Mouse (Mus musculus): ENCODE data around the gene Asic1.

Asic1 gene

DNA sequence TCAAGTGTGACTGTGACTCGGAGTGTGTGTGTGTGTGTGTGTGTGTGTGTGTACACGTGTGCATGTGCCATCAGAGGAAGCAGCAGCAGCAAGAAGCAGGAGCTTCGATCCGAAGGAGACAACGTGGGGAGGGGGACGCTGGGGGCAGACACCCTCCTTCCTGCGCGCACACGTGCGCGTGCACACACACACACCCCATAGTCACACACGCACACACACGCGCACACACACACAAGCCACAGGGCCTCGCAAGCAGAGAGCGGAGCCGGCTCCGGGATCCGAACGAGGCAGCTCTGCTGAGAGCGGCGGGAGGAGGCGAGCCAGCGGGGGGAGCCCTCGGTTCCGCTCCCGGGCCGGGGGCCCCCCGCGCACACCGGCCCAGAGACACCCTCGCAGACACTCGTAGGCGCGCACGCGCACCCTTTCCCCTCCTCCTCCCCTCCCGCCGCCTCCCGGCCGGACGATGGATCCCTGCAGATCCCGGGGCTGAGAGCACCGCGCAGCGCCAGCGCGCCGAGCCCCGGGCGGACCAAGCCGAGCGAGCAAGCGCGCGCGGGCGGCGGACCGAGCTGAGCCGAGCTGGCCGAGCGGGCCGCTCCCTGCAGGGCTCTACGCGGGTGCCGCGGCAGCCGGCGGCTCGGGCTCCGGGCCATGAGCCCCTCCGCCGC is at the start of gene Asic1:
Asic1 (plus strand) TSS at position 215 of the 668 bp plus-strand sequence.
- in situ Hi-C loops (cut with MseI, MboI), result no loop called here

DNA sequence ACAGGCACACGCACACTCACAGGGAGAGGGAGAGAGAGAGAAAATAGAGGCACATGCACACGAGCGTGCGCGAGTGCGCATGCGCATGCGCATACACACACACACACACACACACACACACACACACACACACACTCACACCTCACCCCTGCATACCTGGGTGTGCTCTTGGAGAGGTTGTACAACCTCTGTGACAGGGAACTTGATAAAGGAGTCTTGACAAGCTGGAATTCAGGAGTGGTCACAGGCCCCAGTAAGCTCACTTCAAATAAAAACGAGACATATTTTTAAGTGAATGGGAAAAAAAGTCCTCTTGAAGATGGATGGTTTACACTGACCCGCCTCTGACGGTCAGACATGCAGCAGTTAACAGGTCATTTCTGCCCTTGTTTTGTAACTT is 48.1 kb upstream of the Asic1 start:
- in situ Hi-C loops (cut with MseI, MboI), result no loop called here

DNA sequence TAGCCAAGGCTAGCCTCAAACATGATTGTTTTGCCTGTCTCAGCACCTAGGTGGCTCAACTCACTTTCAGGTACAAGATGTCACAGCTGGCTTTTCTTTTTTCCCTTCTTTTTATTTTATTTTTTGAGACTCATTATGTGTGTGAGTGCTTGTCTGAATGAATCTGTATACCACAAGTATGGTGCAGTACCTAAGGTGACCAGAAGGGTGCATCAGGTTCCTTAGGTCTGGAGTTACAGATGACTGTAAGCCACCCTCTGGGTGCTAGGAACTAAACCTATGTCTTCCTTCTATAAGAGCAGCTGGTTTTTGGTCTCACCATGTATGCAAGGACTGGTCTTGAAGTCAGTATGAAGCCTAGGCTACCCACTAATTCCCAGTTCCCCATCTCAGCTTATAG is 38.5 kb upstream of the Asic1 start:
- in situ Hi-C loops (cut with MseI, MboI), result no loop called here

DNA sequence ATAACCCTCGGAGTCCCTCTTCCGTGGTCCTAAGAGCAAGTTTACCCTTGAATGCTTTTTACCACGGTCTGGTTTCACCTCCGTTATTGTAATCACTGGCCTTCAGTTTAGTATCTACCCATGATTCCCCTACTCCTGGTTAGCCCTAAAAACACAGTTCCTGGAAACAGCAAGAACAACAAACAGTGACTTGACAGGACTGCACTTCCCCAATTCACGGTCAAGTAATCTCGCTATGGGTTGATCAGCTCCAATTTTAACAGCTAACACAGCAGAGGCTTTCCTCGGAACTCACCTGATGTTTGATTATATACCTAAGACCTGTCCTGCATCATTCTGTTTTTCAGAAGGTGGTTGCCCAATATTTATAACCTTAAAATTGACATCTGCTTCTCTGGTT is 35.5 kb upstream of the Asic1 start:
- in situ Hi-C loops (cut with MseI, MboI), result no loop called here

DNA sequence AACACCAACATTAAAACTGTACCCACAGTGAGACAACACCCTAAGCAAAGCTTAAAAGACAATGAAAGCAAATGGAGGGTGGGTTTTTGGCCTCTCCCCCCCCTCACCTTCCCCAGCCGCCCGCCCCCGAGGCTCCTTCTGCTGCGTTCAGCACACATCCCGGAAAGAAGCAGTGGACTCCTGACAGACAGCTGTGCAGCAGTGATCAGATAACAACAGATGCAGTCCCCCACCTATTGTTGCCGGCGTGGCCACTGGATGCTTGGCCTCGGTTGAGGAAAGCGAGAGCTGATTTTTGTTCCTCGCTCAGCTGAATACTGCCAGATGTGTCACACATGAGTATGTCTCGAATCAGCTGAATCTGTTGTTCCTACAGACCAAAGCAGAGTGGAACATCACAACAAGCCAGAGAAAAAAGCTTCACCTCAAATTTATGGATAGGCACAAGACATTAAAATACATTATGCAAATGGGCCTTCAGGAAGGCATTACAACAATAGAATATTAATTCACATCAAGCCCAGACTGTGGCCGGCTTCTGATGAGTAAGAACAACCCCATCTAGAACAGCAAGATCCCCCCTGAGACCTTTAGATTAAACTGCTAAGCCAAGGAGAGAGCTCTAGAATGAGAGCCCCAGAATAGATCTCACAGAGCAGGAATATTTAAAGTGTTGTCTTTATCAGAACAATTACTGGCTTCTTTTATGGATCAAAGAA is 32.6 kb upstream of the Asic1 start:
- in situ Hi-C loops (cut with MseI, MboI), result no loop called here

DNA sequence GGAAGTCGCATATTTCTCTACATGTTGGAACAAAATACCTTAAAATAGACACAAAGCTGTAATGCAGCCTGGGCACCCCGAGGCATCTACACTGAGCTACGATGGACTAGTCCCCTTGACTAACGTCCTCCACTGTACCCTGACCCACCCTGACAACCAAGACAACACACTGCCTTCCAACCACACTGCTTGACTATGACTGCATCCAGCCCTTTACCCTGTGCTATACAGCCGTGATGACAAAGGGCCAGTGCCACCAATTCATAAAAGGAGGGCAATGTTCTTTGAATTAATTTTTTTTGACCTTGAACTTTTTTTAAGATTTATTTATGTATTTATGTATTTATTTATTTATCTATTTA is 32.1 kb upstream of the Asic1 start:
- in situ Hi-C loops (cut with MseI, MboI), result no loop called here

DNA sequence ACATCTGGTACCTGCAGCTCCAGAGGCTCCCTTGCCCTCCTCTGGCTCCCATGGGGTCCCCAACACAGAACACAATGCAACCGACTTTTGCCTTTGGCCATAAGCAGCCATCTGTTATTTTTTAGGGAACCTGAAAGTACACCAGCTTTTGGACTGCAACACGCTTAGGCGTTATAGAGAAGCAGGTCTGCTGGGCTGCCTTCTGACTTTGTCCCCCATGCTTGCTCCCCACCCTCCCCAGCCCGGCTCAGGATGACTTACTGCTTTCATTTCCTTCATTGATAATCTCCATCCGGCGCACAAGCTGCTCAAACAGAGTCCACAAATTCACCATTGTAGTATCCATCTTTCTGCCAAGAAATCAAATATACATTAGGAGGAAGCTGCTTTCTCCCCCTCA is 27.5 kb upstream of the Asic1 start:
- in situ Hi-C loops (cut with MseI, MboI), result no loop called here

DNA sequence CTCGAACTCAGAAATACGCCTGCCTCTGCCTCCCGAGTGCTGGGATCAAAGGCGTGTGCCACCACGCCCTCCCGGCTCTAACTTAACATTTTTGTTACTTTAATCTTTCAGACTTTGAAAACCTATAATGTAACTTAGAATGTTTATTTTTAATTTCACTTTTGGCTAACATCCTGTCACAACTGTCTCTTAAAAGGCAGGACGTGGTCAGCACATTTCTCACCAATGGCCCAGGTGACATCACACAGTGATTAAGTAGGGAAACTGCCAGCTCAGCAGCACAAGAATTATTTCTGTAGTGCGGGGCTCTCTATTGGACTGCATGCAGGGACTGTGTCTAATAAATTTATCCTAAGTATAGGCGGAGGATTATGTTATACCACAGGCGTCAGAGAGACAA is 26.3 kb upstream of the Asic1 start:
- in situ Hi-C loops (cut with MseI, MboI), result no loop called here

DNA sequence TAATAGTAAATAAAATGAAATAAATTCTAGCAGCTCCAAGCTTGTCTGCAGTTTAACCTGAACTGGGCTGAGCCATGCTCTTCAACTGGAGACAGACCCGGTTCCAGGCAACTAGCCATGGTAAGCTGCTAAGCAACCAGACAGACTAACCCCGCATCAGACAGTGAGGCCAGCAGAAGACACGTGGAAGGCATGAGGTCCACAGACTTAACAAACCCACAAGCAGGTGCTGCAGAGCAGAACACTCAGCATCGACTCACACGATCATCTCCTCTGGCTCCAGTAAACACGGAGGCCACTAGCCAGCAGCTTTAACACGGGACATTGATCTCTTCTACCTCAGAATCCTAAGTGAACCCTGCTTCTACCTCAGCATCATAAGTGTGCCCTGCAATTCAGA is 25.4 kb upstream of the Asic1 start:
- in situ Hi-C loops (cut with MseI, MboI), result no loop called here

DNA sequence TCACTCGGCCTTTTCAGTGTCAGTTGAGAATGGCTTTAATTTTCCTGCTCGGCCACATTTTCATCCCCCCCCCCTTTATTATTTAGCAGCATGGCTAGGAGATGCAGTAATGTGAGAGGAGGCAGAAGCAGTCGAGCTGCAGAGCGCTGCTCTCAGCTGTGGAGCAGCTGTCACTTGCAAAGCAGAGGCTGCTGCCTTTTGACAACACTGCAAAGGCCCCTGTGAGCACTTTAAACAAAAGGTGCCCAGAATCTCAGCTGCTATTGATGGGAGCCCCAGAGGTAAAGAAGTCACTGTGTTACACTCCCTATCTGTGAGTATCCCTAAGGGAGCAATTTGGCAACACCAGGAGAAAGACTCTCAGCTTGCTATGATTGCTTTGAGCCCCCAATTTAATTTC is 21.8 kb upstream of the Asic1 start:
- in situ Hi-C loops (cut with MseI, MboI), result no loop called here

DNA sequence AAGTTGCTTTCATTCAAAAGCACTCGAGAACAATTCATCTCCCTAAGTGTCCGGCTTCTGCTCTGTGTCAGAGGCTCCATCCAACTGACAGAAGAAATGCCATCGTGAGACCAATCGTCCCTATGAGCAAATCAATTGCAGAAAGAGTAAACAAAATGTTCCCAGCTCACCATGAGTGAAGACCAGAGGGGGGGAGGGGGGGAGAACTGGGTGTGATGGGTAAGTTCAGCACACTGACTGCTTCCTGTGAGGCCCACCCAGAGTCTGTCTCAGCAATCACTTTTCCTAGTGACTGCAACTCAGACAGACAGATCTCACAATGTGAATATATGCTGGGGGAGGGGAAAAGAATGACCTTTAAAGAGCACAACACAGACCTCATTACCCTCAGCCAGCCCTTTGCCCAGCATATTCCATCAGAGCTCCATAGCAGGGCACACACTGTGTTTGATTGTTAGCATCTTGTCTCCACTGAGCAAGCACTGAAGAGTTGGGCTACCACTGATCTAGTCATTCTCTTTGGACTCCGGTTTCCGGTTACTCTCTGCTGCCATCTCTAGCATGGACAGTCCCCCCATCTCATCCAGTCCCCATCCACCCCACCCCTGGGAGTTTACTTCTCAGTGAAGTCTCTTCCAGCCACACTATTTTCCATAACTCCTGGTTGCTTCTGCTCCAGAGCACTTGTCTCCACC is 21.0 kb upstream of the Asic1 start:
- in situ Hi-C loops (cut with MseI, MboI), result no loop called here

DNA sequence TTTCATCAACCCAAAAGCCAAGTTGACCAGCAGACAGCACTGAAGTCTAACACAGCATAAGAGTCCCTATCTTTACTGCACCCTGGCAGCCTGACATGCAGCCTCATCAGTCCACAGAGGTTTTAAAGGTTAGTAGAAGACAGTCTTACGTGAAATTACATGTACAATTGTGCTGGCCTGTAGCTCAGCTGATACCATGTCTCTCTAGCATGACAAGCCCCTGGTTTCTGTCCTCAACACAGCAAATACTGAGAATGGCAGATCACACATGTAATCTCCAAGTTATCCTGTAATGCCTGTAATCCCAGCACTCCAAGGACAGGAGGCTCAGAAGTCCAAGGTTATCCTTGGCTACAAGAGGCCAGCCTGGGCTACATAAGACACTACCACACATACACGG is 19.9 kb upstream of the Asic1 start:
- in situ Hi-C loops (cut with MseI, MboI), result no loop called here

DNA sequence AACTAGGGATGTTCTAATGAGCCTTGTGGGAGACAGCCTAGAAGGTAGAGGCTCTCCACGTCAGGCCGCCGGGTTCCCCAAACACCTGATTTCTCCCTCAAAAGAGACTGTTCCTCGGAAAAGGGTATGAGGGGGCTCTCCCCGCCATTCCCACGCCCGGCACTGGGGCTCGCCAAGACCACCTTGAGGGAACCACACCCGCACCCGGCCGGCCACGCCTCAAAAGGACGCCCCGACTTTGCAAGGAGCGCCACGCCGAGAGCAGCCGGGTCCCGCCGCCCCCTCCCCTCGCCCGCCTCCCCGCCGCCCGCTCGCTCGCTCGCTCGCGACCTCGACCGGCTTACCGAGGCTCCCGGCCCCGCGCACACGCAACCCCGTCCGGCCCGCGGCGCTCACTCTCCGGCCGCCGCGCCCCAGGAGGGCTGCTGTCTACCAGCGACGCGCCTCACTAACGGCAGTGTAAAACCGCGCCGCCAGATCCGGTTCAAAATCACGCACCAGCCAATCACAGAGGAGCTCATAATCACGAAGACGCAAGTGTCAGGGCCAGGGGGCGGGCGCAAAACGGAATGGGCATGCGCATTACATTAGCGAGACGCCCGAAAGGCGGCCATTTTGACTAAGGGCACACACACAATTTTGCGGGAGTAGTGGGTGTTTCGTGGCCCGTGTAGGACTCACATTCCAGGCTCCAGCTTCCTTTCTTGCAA is 18.9 kb upstream of the Asic1 start, which contains the start of gene Racgap1:
Racgap1 (minus strand) TSS at position 494 of the 710 bp plus-strand sequence.
- in situ Hi-C loops (cut with MseI, MboI), result no loop called here

DNA sequence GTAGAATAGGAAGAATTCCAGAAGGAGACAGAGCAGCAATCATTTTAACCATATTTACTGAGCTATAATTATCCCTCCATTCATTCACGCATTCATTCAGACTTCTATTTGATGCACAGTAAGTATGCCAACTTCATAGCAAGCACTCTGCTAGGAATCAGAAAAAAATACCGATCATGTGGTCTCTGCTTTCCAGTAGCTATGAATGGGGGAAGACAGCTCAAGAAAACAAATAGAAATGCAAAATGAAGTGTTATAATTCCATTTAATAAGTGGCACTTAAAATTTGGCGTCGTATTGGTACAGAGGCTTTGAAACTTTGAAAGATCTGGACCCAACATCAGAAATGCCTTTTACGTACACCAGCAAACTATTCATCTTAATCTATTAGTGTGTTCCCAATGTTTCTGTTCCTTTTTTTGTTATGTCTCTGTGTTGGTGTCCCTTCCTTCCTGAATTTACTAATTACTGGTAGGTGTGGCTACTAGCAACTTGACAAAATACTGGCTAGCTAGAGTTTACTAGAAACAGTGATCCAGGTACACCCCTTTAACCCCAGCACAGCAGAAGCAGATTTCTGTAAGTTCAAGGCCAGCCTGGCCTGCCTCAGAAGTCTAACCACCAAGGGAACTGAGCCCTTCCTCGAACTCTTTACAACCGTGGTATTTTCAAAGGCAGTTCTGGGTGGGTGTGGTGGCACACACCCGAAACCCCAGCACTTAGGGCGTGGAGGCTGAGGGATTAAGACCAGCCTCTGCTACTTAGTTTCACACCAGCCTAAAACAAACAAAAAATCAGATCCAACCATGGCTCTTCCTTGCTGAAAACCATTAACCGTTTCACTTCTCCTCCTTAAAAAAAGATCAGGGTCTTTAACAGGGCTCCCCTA is 17.9 kb upstream of the Asic1 start:
- in situ Hi-C loops (cut with MseI, MboI), result no loop called here

DNA sequence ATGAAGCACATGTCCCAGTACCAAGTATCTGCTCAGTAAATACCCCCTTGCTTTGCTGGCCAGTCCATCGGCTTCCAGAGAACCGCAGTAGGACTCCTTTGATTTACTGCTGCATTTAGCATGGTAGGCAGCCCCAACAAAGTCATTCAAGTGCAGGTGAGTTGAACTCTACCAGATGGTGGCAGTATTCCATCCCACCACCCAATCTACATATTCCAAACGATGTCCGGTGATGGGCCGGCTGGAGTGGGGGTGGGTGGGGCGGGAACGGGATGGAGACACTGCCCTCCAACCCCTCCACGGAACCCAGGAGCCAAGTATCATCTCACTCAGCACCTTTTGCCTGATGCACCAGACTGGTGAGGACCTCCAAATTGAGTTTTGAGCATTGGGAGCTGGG is 16.9 kb upstream of the Asic1 start:
- in situ Hi-C loops (cut with MseI, MboI), result no loop called here

DNA sequence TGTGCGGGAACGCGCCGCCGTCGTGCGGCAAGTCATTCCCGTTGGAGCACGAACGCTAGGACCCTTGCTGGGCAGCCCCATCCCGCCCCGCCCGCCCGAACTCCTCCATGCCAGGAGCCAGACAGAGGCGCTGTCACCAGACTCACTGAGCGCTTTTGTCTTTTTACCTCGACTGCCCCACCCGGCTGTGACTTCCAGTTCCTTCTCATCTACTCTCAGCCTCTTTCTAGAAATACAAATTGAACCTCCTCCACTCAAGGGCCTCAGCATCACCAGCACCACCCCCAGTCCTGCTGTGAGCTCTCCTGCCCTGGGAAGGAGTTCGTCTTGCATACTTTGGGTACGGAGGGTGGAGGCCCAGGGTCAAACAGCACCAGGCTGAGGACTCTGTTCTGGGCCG is 16.3 kb upstream of the Asic1 start:
- in situ Hi-C loops (cut with MseI, MboI), result no loop called here

DNA sequence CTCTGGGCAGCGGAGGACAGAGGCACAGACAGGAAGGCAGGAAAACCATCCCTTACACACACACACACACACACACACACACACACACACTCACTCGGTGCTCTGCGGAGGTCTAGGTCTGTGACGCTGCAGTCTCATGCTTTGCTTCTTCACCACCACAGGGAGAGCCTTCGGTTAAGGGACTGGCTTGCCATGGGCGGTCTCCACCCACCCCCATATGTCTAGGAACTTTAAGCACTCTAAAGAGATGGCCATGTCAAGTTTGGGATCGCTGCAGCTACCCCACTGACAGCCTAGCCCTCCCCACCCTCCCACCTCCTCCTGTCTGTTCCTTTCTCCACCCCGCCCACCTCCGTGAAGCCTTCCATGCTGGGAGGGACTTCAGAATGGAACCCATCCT is 14.2 kb upstream of the Asic1 start:
- in situ Hi-C loops (cut with MseI, MboI), result no loop called here

DNA sequence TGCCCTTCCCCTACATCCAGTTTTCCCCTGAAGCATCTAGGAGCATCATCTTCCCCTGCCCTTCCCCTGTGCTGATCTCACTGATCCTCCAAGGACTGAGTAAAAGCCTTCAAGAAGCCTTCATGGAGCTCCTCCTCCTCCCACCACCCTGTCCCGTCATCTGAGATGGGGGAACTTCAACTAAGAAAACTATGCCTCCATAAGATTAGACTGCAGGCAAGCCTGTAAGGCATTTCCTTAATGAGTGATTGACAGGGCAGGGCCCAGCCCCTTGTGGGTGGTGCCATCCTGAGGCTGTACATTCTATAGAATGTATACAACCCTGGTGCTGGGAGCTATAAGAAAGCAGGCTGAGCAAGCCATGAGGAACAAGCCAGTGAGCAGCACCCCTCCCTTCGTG is 11.7 kb upstream of the Asic1 start:
- in situ Hi-C loops (cut with MseI, MboI), result no loop called here

DNA sequence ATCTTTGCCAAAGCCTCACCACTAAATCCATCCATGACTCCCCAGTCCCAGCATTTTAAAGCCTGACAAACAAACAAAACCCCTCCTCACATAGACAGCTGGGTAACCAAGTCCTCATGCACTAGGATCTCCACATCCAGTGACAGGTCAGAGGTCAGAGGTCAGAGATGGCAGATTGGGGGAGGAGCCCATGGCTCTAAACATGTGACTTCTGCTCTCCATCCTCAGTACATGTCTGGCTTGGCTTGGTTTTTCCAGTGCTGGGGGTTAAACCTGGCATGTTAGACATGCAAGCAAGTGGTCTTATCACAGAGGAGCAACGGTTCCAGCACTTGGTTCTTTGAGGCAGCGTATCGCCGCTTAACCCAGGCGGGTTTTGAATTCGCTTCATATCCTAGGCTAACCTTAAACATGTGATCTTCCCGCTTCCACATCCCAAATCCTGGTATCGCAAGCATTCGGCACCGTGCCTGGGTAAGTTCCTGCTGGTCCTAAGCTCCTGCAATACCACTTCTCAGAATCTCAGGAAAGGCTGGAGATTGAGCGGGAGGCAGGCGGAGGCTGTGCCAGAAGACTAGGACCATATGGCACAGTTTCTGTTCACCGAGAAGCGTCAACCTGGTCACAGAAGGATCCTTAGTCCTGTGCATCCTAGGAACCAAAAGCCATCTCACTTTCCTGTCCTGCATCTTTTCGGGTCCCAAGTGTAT is 8.9 kb upstream of the Asic1 start:
- in situ Hi-C loops (cut with MseI, MboI), result no loop called here

DNA sequence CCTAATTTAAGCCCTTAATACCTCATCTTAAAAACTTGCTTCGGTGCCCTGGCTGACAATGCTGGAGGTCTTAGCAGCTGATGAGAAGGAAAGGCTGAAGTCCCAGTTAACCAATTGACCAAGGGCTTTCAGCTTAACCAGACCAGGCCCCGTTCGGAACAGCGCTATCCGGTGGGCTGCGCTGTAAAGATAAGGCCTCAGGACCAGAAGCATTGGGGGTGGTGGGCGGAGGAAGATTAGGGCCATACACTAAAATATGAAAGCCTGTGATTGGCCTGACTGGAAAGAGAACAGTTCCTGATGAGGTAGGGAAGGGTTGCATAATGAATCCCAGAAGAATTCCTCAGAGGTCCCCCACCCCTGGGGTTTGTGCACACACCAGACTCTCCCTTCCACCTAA is 7.8 kb upstream of the Asic1 start:
- in situ Hi-C loops (cut with MseI, MboI), result no loop called here

Measured in mouse trophoblast stem cell (cell line).